Mouse (Mus musculus) embryonic facial prominence, embryonic 12.5 days (tissue): Measurements from ENCODE around the gene Jmjd6. TPM values are rescaled to one million over a fixed set of nuclear protein-coding genes. Genes with fewer than 3 reads are reported as not detected.
A peak's percentile ranks its signal among the peaks of the same experiment; 100 is the strongest.

Source experiments
- ATAC-seq: fragments of 200-750 bp; cut with Nextera tagmentation; 2 replicates; pipeline ENCODE4 v1.8.0; 2017; ENCODE audit not compliant: insufficient number of reproducible peaks, insufficient read depth, low FRiP score, low TSS enrichment
- H3K27ac ChIP-seq: fragments of 300-500 bp; sonication (generic); 2 replicates; pipeline ENCODE4 v1.5.1; 2016; ENCODE audit warnings: mild to moderate bottlenecking
- H3K27me3 ChIP-seq: fragments of 300-500 bp; sonication (generic); 2 replicates; pipeline ENCODE4 v1.6.1; 2016; ENCODE audit warnings: mild to moderate bottlenecking, moderate library complexity
- H3K36me3 ChIP-seq: fragments of 300-500 bp; sonication (generic); 2 replicates; pipeline ENCODE4 v1.6.1; 2016; ENCODE audit warnings: mild to moderate bottlenecking
- H3K4me1 ChIP-seq: fragments of 300-500 bp; sonication (generic); 2 replicates; pipeline ENCODE4 v1.6.1; 2016
- H3K4me2 ChIP-seq: fragments of 300-500 bp; sonication (generic); replicated peaks from 2 replicates; pipeline ENCODE4 v1.6.1; 2016; ENCODE audit warnings: mild to moderate bottlenecking, moderate library complexity
- H3K4me3 ChIP-seq: fragments of 300-500 bp; sonication (generic); 2 replicates; pipeline ENCODE4 v1.5.1; 2016; ENCODE audit warnings: mild to moderate bottlenecking
- H3K9ac ChIP-seq: fragments of 300-500 bp; sonication (generic); 2 replicates; pipeline ENCODE4 v1.6.1; 2016; ENCODE audit warnings: mild to moderate bottlenecking, moderate library complexity
- H3K9me3 ChIP-seq: fragments of 300-500 bp; sonication (generic); 2 replicates; pipeline ENCODE4 v1.6.1; 2016; ENCODE audit warnings: mild to moderate bottlenecking, moderate library complexity
- WGBS: fragments of 180-500 bp; shearing (Covaris S2); methylation state at CpG from one replicate; pipeline ENCODE4 v1.1.7; 2016; 5-methylcytosine and 5-hydroxymethylcytosine counted together
- polyA plus RNA-seq: library from polyadenylated mRNA; unstranded; fragments of >200 nt; fragmentation: Nextera tagmentation; extraction: Ambion mirVana; gene quantifications from 2 replicates; pipeline ENCODE4 v1.2.1, GENCODE M21; 2016

Jmjd6 gene
- polyA plus RNA-seq, 1 experiment from 2014 or later, result 80.5 TPM

DNA sequence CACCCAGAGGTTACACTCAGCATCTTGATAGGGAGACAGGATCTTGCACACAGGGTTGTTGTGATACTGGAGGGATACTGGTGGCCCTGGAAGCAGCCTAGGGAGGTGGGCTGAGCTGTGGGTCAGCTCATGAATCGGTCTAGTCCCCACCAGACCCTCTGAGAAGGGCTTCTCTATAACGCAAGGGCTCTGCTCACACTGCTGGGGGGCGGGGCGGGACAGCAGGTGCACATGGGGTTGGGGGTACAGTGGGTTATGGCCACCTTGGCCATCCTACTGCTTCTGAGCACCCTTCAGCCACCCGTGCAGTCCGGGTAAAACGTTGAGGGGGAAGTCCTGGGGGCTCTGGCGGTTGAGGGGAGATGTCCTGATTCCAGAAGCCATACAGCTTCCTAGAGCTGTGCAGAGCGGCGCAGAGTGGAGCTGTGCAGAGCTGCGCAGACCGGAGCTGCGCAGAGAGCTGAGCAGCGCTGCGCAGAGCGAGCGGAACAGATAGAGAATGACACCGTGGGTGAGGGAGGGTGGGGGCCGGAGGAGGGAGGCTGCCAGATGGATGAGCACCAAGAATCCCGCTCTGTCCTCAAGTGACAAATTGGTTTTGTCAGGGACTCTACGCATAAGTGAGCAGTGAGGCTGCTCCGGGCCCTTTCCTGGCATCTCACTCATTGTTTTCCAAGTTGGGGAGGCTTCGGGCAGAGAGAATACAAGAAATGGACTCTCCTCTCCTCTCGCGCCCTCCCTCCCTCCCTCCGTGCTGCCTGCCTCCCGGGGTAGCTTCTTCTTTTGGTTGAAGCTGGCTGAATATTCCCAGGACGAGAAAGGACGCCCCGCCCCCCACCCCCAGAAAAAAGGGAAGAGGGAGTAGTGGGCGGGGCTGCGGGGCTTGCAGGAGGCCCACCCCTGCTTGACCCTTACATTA is 32.0 kb downstream of the Jmjd6 start:
- Histone ChIP-seq H3K4me3 (peak overlapping the region; percentile 33), H3K9me3 (no peaks in the 10 kb centered on the region), H3K27ac (peak overlapping the region; percentile 81), H3K4me1 (peaks cover 52% of the 10 kb centered on the region), H3K36me3 (no peaks in the 10 kb centered on the region), H3K4me2 (peak overlapping the region; percentile 68), H3K9ac (peak overlapping the region; percentile 38; the same call in 1 of the 2 replicates), H3K27me3 (0 out of 2 replicates have a peak, but pooled peaks cover 3% of the 10 kb centered on the region)
- WGBS, result 9% methylated on average over 28 of the region's 32 CpGs
- ATAC-seq, result peak; percentile 80

DNA sequence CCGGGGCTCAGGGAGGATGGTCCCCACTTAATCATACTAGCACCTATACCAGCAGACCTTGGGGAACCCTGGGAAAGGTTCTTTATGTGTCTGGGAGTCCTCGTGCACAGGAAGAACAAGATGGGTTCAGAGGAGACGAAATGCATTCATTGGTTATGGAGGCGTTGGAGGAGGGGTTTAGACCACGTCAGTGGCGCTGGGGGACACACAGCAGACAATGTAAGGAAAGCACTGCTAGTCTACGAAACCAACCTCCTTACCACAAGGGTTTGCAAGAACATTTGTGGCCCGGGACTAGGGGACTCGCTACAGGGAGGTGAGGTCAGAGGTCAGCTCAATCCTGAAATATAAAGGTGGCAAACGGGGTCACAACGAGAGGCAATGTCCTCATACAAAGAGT is 32.7 kb downstream of the Jmjd6 start:
- H3K4me2 ChIP-seq, result peak overlapping the region; percentile 68; the same call in 1 of the 2 replicates
- peak overlapping the region; percentile 81; the same call in 1 of the 2 replicates for H3K27ac ChIP-seq
- H3K9ac ChIP-seq, result no peak overlapping the region
- no peak for ATAC-seq
- H3K9me3 ChIP-seq, result no peaks in the 10 kb centered on the region
- peaks cover 51% of the 10 kb centered on the region for H3K4me1 ChIP-seq
- H3K36me3 ChIP-seq, result no peaks in the 10 kb centered on the region
- 0 out of 2 replicates have a peak, but pooled peaks cover 3% of the 10 kb centered on the region for H3K27me3 ChIP-seq
- no peak overlapping the region for H3K4me3 ChIP-seq
- WGBS, result 63% methylated on average over 11 of the region's 11 CpGs

DNA sequence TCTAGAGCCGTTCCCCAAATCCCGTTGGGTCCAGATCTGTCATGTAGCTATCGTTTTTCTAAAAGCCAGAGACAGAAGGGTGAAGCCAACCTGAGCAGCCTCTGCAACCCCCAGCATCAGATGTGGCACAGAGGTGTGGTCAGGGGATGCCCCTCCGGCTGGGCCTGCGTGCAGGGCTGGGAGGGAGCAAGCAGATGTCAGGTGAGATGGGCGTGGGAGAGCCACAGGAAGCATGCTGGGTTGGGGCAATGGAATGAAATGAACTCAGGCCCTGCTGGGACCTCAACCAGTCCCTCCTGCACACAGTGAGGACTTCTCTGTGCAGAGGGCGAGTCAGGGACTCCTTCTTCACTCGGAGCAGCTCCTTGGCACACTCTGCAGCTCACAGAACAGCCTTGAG is 33.7 kb downstream of the Jmjd6 start:
- H3K27ac ChIP-seq, result no peak overlapping the region
- H3K9me3 ChIP-seq, result no peaks in the 10 kb centered on the region
- no peak overlapping the region for H3K4me2 ChIP-seq
- H3K4me3 ChIP-seq, result no peak overlapping the region
- 0 out of 2 replicates have a peak, but pooled peaks cover 3% of the 10 kb centered on the region for H3K27me3 ChIP-seq
- H3K9ac ChIP-seq, result no peak overlapping the region
- no peak for ATAC-seq
- no peaks in the 10 kb centered on the region for H3K36me3 ChIP-seq
- WGBS, result 74% methylated on average over 8 of the region's 8 CpGs
- peaks cover 42% of the 10 kb centered on the region for H3K4me1 ChIP-seq

DNA sequence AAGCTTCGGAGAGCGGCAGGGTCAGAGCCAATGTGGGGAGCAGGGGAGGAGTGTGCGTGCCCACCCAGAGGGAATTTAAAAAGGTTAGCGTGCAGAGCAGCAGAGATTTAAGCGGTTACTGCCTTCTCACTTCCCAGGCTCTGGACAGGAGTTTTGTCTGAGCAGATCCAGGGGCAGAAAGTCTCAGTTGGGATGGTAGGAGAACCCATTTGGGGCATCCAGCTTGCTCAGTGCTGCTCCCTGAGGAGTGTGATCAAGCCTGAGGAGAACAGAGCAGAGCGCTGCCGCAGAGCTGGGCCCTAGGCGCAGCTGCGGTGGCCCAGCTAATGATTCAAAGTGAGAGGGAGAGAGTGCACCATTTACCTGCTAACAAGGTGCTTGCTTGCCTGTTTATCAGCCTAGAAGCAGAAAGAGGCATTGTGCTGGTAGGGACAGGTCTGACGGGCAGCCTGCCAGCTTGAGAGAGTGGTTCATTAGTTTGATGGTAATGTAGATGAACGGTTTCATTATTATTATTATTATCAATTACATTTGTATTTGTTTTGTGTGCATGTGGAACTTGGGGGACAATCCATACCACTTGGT is 34.3 kb downstream of the Jmjd6 start:
- Histone ChIP-seq H3K4me1 (peaks cover 36% of the 10 kb centered on the region), H3K27ac (no peak overlapping the region), H3K9me3 (no peaks in the 10 kb centered on the region), H3K36me3 (no peaks in the 10 kb centered on the region), H3K4me2 (no peak overlapping the region), H3K4me3 (no peak overlapping the region), H3K9ac (no peak overlapping the region), H3K27me3 (0 out of 2 replicates have a peak, but pooled peaks cover 3% of the 10 kb centered on the region)
- 77% methylated on average over 11 of the region's 11 CpGs for WGBS
- no peak for ATAC-seq

DNA sequence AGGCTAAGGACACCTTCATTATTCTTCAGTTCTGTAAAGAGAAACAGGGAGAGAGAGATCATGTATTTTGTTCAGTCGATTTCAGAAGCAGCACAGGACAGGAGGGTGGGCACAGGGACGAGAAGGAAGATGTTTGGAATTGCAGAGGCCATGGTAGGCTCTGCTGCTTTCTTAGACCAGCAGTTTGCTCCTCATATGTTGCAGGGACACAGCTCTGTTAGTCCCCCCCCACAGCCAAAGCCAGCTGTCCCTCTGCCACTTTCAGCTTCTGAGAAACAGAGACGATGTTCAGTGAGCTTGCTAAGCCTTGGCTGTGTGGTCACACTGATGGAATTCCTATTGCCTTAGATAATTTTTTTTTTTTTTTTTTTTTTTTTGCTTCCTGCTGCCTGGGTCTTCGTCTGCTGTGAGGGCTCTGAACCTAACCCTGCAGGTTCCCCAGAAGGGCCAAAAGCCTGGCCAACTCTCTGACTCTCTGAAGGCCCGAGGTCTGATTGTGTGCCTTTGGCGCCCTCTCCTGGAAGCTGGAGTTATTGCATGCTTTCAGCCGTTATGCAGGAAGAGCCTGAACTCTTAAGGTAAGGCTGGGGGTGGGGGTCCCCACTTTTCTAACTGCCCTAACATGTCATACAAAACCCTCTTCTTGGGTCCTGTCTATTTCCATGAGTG is 35.2 kb downstream of the Jmjd6 start:
- Histone ChIP-seq H3K9me3 (no peaks in the 10 kb centered on the region), H3K4me2 (no peak overlapping the region), H3K27me3 (0 out of 2 replicates have a peak, but pooled peaks cover 3% of the 10 kb centered on the region), H3K9ac (no peak overlapping the region), H3K4me1 (peaks cover 27% of the 10 kb centered on the region), H3K36me3 (no peaks in the 10 kb centered on the region), H3K4me3 (no peak overlapping the region), H3K27ac (no peak overlapping the region)
- 27% methylated on average over 7 of the region's 7 CpGs for WGBS
- no peak for ATAC-seq

DNA sequence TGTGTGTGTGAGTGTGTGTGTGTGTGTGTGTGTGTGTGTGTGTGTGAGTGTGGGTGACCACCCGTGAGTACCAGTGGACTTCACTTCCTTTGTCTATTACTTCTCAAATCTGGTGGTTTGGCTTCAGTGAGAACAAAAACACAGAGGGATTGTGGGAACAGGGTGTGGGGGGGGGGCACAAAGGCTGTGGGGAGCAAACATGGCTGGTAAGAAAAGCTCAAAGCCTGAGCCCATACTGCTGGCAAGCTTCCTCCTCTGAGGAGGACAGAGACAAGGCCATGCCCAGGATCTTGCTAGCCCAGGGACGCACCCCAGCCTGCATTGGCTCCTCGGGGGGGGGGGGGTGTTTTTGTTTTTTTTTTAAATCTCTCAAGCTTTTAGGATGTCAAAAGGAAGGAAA is 35.7 kb downstream of the Jmjd6 start:
- H3K27me3 ChIP-seq, result 0 out of 2 replicates have a peak, but pooled peaks cover 3% of the 10 kb centered on the region
- H3K9ac ChIP-seq, result no peak overlapping the region
- no peaks in the 10 kb centered on the region for H3K9me3 ChIP-seq
- H3K36me3 ChIP-seq, result no peaks in the 10 kb centered on the region
- WGBS, result 82% methylated on average over 3 of the region's 3 CpGs
- H3K4me1 ChIP-seq, result peaks cover 22% of the 10 kb centered on the region
- no peak for ATAC-seq
- H3K4me2 ChIP-seq, result no peak overlapping the region
- no peak overlapping the region for H3K27ac ChIP-seq
- H3K4me3 ChIP-seq, result no peak overlapping the region

DNA sequence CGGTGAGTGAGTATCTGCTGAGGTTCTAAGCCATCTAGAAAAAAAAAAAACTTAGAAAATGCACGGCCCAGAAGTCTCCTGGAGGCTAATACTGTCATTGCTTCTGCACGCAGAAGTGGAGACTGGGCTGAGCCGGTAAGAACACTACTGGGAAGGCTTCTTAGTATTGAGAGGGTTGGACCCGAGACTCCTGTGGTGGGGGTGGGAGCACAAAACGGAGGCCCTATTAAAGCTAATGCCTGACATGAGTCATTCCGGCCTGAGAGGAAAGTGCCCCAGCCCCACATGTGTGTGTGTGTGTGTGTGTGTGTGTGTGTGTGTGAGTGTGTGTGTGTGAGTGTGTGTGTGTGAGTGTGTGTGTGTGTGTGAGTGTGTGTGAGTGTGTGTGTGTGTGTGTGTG is 36.1 kb downstream of the Jmjd6 start:
- Histone ChIP-seq H3K27me3 (0 out of 2 replicates have a peak, but pooled peaks cover 3% of the 10 kb centered on the region), H3K9ac (no peak overlapping the region), H3K4me3 (no peak overlapping the region), H3K4me1 (peaks cover 18% of the 10 kb centered on the region), H3K9me3 (no peaks in the 10 kb centered on the region), H3K36me3 (no peaks in the 10 kb centered on the region), H3K4me2 (no peak overlapping the region), H3K27ac (no peak overlapping the region)
- 51% methylated on average over 7 of the region's 7 CpGs for WGBS
- no peak for ATAC-seq

DNA sequence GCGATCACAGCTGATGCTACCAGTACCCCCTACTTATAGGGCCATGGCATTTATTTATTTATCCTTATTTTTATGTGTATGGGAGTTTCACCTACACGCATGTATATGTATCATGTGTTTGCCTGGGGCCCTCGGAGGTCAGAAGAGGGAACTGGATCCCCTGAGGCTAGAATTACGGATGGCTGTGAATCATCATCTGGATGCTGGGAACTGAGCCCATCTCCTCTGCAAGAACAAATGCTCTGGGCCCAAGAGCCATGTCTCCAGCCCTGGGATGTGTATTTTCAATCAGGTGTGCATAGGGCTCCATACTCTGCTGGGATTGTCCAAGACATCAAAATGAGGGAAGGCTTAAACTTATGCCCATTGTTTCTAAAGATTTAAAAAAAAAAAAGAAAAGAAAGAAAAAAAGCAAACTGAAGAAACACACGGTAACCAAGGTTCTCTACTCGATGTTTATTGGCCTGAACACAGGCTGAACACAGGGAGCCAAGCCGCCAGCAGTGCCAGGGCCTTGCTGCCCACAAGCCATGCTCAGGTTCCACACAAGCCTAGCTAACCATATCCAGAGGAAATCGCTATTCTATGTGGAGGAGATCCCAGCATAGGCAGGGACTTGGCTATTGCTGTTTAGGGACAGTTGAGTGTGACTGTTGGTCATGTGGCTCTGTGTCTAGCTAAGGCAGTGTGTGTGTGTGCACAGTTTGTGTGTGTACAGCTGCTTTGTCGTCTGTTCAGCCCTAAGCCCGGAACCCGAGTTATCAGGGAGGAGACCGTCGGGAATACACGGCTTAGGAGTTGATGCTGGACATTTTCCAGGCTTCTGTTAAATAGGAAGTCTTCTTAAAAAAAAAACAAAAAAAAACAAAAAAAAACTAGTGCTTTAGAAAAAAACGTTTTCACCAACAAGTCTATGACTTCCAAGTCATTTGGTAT is 36.8 kb downstream of the Jmjd6 start:
- Histone ChIP-seq H3K4me1 (peaks cover 13% of the 10 kb centered on the region), H3K9me3 (no peaks in the 10 kb centered on the region), H3K9ac (no peak overlapping the region), H3K4me2 (no peak overlapping the region), H3K27ac (no peak overlapping the region), H3K4me3 (no peak overlapping the region), H3K36me3 (no peaks in the 10 kb centered on the region), H3K27me3 (0 out of 2 replicates have a peak, but pooled peaks cover 3% of the 10 kb centered on the region)
- 75% methylated on average over 15 of the region's 15 CpGs for WGBS
- ATAC-seq, result no peak

DNA sequence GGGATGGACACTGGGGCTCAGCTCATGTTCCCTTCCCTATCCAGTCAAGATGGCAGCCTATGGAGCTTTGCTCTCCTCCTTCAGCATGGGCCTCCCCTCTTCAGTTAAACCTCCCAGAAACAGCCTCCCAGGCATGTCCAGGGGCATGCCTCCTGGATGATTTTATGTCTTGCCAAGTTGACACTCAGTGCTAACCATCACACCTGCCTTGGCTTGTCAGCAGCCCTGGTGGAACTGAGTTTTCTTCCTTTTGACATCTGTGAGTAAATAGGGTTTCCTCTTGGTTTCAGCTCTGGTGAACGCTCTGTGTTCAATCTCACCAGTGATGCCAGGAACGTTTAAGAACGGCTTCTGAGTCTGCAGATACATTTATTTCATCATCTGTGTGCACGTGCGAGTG is 40.5 kb downstream of the Jmjd6 start:
- Histone ChIP-seq H3K9ac (no peak overlapping the region), H3K4me1 (0 out of 2 replicates have a peak, but pooled peaks cover 4% of the 10 kb centered on the region), H3K27me3 (no peaks in the 10 kb centered on the region), H3K9me3 (no peaks in the 10 kb centered on the region), H3K4me3 (no peak overlapping the region), H3K36me3 (no peaks in the 10 kb centered on the region), H3K4me2 (no peak overlapping the region), H3K27ac (no peak overlapping the region)
- WGBS, result 83% methylated on average over 5 of the region's 5 CpGs
- ATAC-seq, result no peak

DNA sequence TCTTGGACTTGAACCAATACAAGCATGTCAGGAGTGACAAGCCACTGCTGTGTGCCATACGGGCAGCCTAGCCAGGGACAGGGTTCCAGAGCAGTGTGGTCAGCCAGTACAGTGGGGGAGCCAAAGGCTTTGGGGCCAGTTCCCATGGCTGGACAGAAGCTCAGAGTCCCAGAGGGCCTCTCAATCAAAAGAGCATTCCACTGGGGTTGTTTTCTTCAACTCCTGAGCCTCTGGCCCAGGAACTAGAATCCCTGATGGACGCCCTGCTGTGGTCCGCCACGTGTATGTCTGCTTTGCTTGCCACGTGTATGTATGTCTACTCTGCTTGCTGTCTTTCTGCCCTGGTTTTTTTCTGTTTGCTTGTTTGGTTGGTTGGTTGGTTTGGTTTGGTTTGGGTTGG is 42.1 kb downstream of the Jmjd6 start:
- Histone ChIP-seq H3K4me1 (0 out of 2 replicates have a peak, but pooled peaks cover 4% of the 10 kb centered on the region), H3K9ac (no peak overlapping the region), H3K4me2 (no peak overlapping the region), H3K4me3 (no peak overlapping the region), H3K9me3 (no peaks in the 10 kb centered on the region), H3K36me3 (no peaks in the 10 kb centered on the region), H3K27me3 (no peaks in the 10 kb centered on the region), H3K27ac (no peak overlapping the region)
- no peak for ATAC-seq
- WGBS, result 67% methylated on average over 5 of the region's 5 CpGs

DNA sequence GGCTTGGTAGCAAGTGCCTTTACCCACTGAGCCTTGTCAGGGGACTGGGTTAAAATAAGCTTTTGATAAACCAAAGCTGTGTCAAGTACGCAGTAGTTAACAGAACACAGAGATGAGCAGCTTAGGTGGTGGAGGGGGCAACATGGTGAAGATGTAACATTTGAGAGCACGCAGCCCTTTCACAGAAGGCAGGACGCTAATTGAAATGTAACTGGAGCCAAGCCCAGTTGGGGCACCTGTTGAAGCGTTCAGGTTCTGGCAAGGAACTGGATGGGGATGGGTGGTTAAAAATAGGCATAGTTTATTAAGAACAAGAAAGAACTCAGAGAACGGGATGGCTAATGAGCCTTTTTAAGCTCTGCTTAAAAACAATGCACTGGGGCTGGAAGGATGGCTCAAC is 43.9 kb downstream of the Jmjd6 start:
- whole genome bisulfite sequencing, result 85% methylated on average over 5 of the region's 5 CpGs
- ATAC-seq, result no peak
- H3K4me1 ChIP-seq, result 0 out of 2 replicates have a peak, but pooled peaks cover 4% of the 10 kb centered on the region

More for the DNA sequence above, 43.9 kb downstream of the Jmjd6 start:
- no peak overlapping the region for H3K27ac ChIP-seq
- no peak overlapping the region for H3K4me3 ChIP-seq
- H3K9ac ChIP-seq, result no peak overlapping the region
- H3K27me3 ChIP-seq, result no peaks in the 10 kb centered on the region
- H3K36me3 ChIP-seq, result no peaks in the 10 kb centered on the region
- no peaks in the 10 kb centered on the region for H3K9me3 ChIP-seq
- H3K4me2 ChIP-seq, result no peak overlapping the region
